Mouse (Mus musculus) ovary, adult 18-20 months (tissue): ENCODE data around the gene Tm4sf20.

Source experiments
- DNase-seq: peaks from one replicate; pipeline ENCODE4 v3.0.0; 2022; ENCODE audit warnings: low spot score, mixed read lengths

Tm4sf20 gene

GRCm38 (mm10) chr1:82768269-82768668 lies at the start of gene Tm4sf20:
TSS of gene Tm4sf20 (minus strand) at chr1:82768461.
- DNase-seq: no peak

- no peak for DNase-seq
Measured at GRCm38 (mm10) chr1:82815941-82816716, 47.9 kb upstream of the Tm4sf20 start.

- DNase-seq: no peak
Measured at GRCm38 (mm10) chr1:82811766-82812165, 43.5 kb upstream of the Tm4sf20 start.

GRCm38 (mm10) chr1:82808564-82808963 lies 40.3 kb upstream of the Tm4sf20 start:
- no peak for DNase-seq

GRCm38 (mm10) chr1:82807206-82807605 lies 38.9 kb upstream of the Tm4sf20 start:
- no peak for DNase-seq

GRCm38 (mm10) chr1:82806391-82806790 lies 38.1 kb upstream of the Tm4sf20 start:
- no peak for DNase-seq

GRCm38 (mm10) chr1:82804059-82804458 lies 35.8 kb upstream of the Tm4sf20 start:
- no peak for DNase-seq

- DNase-seq: no peak
Measured at GRCm38 (mm10) chr1:82803608-82804007, 35.3 kb upstream of the Tm4sf20 start.

- DNase-seq: no peak
Measured at GRCm38 (mm10) chr1:82801105-82801783, 33.0 kb upstream of the Tm4sf20 start.

- no peak for DNase-seq
Measured at GRCm38 (mm10) chr1:82798922-82799321, 30.7 kb upstream of the Tm4sf20 start.

GRCm38 (mm10) chr1:82798304-82798703 lies 30.0 kb upstream of the Tm4sf20 start:
- DNase-seq: no peak

GRCm38 (mm10) chr1:82797088-82797487 lies 28.8 kb upstream of the Tm4sf20 start:
- no peak for DNase-seq

GRCm38 (mm10) chr1:82795702-82796443 lies 27.6 kb upstream of the Tm4sf20 start:
- no peak for DNase-seq

- no peak for DNase-seq
Measured at GRCm38 (mm10) chr1:82795211-82795610, 26.9 kb upstream of the Tm4sf20 start.

GRCm38 (mm10) chr1:82793986-82794385 lies 25.7 kb upstream of the Tm4sf20 start:
- no peak for DNase-seq

- no peak for DNase-seq
Measured at GRCm38 (mm10) chr1:82793110-82793509, 24.8 kb upstream of the Tm4sf20 start.

GRCm38 (mm10) chr1:82792238-82792637 lies 24.0 kb upstream of the Tm4sf20 start:
- no peak for DNase-seq

GRCm38 (mm10) chr1:82791105-82791504 lies 22.8 kb upstream of the Tm4sf20 start:
- no peak for DNase-seq

- DNase-seq: no peak
Measured at GRCm38 (mm10) chr1:82788070-82788469, 19.8 kb upstream of the Tm4sf20 start.

GRCm38 (mm10) chr1:82787414-82787813 lies 19.2 kb upstream of the Tm4sf20 start:
- peak; percentile 52 for DNase-seq

GRCm38 (mm10) chr1:82785546-82785945 lies 17.3 kb upstream of the Tm4sf20 start:
- no peak for DNase-seq

- no peak for DNase-seq
Measured at GRCm38 (mm10) chr1:82783559-82783958, 15.3 kb upstream of the Tm4sf20 start.
